Mouse (Mus musculus) stomach, postnatal 0 days (tissue): ENCODE data around the gene Zfp536. TPM values are rescaled to one million over a fixed set of nuclear protein-coding genes. Genes with fewer than 3 reads are reported as not detected.

Experiments used
- ATAC-seq: fragments of 200-750 bp; cut with Nextera tagmentation; 2 replicates; pipeline ENCODE4 v1.8.0; 2017; ENCODE audit not compliant: low FRiP score, low TSS enrichment
- DNase-seq: peaks from one replicate; pipeline ENCODE4 v3.0.0-alpha.2; 2016; ENCODE audit warnings: low spot score
- H3K27ac ChIP-seq: fragments of 300-500 bp; sonication (generic); replicated peaks from 2 replicates; pipeline ENCODE4 v1.5.1; 2014; ENCODE audit warnings: mild to moderate bottlenecking, control low read depth
- H3K27me3 ChIP-seq: fragments of 300-500 bp; sonication (generic); 2 replicates; pipeline ENCODE4 v1.6.1; 2014; ENCODE audit warnings: low read length; ENCODE audit not compliant: control insufficient read depth, insufficient read depth
- H3K36me3 ChIP-seq: fragments of 300-500 bp; sonication (generic); 2 replicates; pipeline ENCODE4 v1.6.1; 2014; ENCODE audit warnings: low read length, mixed read lengths; ENCODE audit not compliant: control insufficient read depth, insufficient read depth
- H3K4me1 ChIP-seq: fragments of 300-500 bp; sonication (generic); replicated peaks from 2 replicates; pipeline ENCODE4 v1.6.1; 2014; ENCODE audit warnings: antibody characterized with exemption; ENCODE audit not compliant: control insufficient read depth, insufficient read depth
- H3K4me2 ChIP-seq: fragments of 300-500 bp; sonication (generic); replicated peaks from 2 replicates; pipeline ENCODE4 v1.6.1; 2014; ENCODE audit warnings: low read depth, mild to moderate bottlenecking, control low read depth, moderate library complexity
- H3K4me3 ChIP-seq: fragments of 300-500 bp; sonication (generic); 2 replicates; pipeline ENCODE4 v1.5.1; 2014; ENCODE audit warnings: low read depth, low read length, control low read depth
- H3K9ac ChIP-seq: fragments of 300-500 bp; sonication (generic); 2 replicates; pipeline ENCODE4 v1.6.1; 2014; ENCODE audit warnings: mild to moderate bottlenecking, low read length, control low read depth, mixed read lengths
- H3K9me3 ChIP-seq: fragments of 300-500 bp; sonication (generic); 2 replicates; pipeline ENCODE4 v1.6.1; 2016; ENCODE audit warnings: low read length; ENCODE audit not compliant: control insufficient read depth
- CTCF ChIP-seq: IDR thresholded peaks from 2 replicates; pipeline ENCODE4 v1.5.1; 2016; ENCODE audit warnings: antibody characterized with exemption, low read depth, mild to moderate bottlenecking, moderate library complexity
- EP300 ChIP-seq: optimal IDR thresholded peaks from 2 replicates; pipeline ENCODE3; 2016; ENCODE audit warnings: antibody characterized with exemption
- WGBS: fragments of 180-500 bp; shearing (Covaris S2); extraction: QIAGEN DNeasy Blood & Tissue Kit; methylation state at CpG from one replicate; pipeline ENCODE4 v1.1.7; 2014; 5-methylcytosine and 5-hydroxymethylcytosine counted together
- polyA plus RNA-seq: library from polyadenylated mRNA; unstranded; fragments of >200 nt; fragmentation: Nextera tagmentation; extraction: Ambion mirVana; gene quantifications from 2 replicates; pipeline ENCODE4 v1.2.1, GENCODE M21; 2015

The Zfp536 gene
- polyA plus RNA-seq, 1 experiment from 2014 or later: 4.3 TPM

GRCm38 (mm10) chr7:37572021-37572420 lies 201.4 kb downstream of the Zfp536 start:
- Histone ChIP-seq H3K36me3 (no peaks in the 10 kb centered on the region), H3K27ac (no peak overlapping the region), H3K4me1 (no peaks in the 10 kb centered on the region), H3K4me2 (no peak overlapping the region), H3K9ac (no peak overlapping the region), H3K27me3 (no peaks in the 10 kb centered on the region), H3K9me3 (no peaks in the 10 kb centered on the region), H3K4me3 (no peak overlapping the region)
- TF ChIP-seq EP300 (no peak), CTCF (no peak)
- ATAC-seq (no peak), DNase-seq (no peak)
- WGBS: 79% methylated on average over 7 of the region's 7 CpGs

GRCm38 (mm10) chr7:37568811-37569500 lies 204.5 kb downstream of the Zfp536 start:
- H3K27me3 ChIP-seq: no peaks in the 10 kb centered on the region
- H3K9ac ChIP-seq: no peak overlapping the region
- H3K9me3 ChIP-seq: no peaks in the 10 kb centered on the region
- no peaks in the 10 kb centered on the region for H3K4me1 ChIP-seq
- H3K4me2 ChIP-seq: no peak overlapping the region
- ATAC-seq (peak; percentile 65), DNase-seq (peak; percentile 39)
- H3K36me3 ChIP-seq: no peaks in the 10 kb centered on the region
- 74% methylated on average over 31 of the region's 31 CpGs for WGBS
- TF ChIP-seq CTCF (no peak), EP300 (no peak)
- no peak overlapping the region for H3K4me3 ChIP-seq
- no peak overlapping the region for H3K27ac ChIP-seq

- Histone ChIP-seq H3K9me3 (no peaks in the 10 kb centered on the region), H3K4me3 (no peak overlapping the region), H3K4me2 (no peak overlapping the region), H3K27me3 (no peaks in the 10 kb centered on the region), H3K36me3 (no peaks in the 10 kb centered on the region), H3K27ac (no peak overlapping the region), H3K9ac (no peak overlapping the region), H3K4me1 (no peaks in the 10 kb centered on the region)
- DNase-seq (no peak), ATAC-seq (no peak)
- TF ChIP-seq CTCF: no peak
- TF ChIP-seq EP300: no peak
- 79% methylated on average over 14 of the region's 14 CpGs for WGBS
Observed at GRCm38 (mm10) chr7:37568041-37568440, 205.4 kb downstream of the Zfp536 start.

- TF ChIP-seq EP300 (no peak), CTCF (no peak)
- Histone ChIP-seq H3K9me3 (no peaks in the 10 kb centered on the region), H3K36me3 (no peaks in the 10 kb centered on the region), H3K4me1 (no peaks in the 10 kb centered on the region), H3K9ac (no peak overlapping the region), H3K4me3 (no peak overlapping the region), H3K4me2 (peak overlapping the region; percentile 15; the same call in 1 of the 2 replicates), H3K27me3 (no peaks in the 10 kb centered on the region), H3K27ac (peak overlapping the region; percentile 53; the same call in 1 of the 2 replicates)
- DNase-seq (no peak), ATAC-seq (no peak)
- WGBS: 17% methylated on average over 9 of the region's 9 CpGs
Observed at GRCm38 (mm10) chr7:37566019-37566418, 207.4 kb downstream of the Zfp536 start.

GRCm38 (mm10) chr7:37565371-37565770 lies 208.1 kb downstream of the Zfp536 start:
- no peaks in the 10 kb centered on the region for H3K9me3 ChIP-seq
- no peak for TF ChIP-seq CTCF
- TF ChIP-seq EP300: no peak
- H3K4me1 ChIP-seq: no peaks in the 10 kb centered on the region
- ATAC-seq (no peak), DNase-seq (no peak)
- no peak overlapping the region for H3K9ac ChIP-seq
- H3K27ac ChIP-seq: peak overlapping the region; percentile 53; the same call in 1 of the 2 replicates
- no peak overlapping the region for H3K4me3 ChIP-seq
- no peak overlapping the region for H3K4me2 ChIP-seq
- H3K36me3 ChIP-seq: no peaks in the 10 kb centered on the region
- no peaks in the 10 kb centered on the region for H3K27me3 ChIP-seq
- WGBS: 73% methylated on average over 8 of the region's 8 CpGs

- no peak for ATAC-seq
- Histone ChIP-seq H3K9me3 (no peaks in the 10 kb centered on the region), H3K4me3 (no peak overlapping the region), H3K27ac (no peak overlapping the region; the same call in 1 of the 2 replicates), H3K36me3 (no peaks in the 10 kb centered on the region), H3K27me3 (no peaks in the 10 kb centered on the region), H3K4me1 (no peaks in the 10 kb centered on the region), H3K4me2 (peak overlapping the region; percentile 12), H3K9ac (no peak overlapping the region)
- no peak for DNase-seq
- TF ChIP-seq CTCF (no peak), EP300 (no peak)
- WGBS: 33% methylated on average over 10 of the region's 10 CpGs
Observed at GRCm38 (mm10) chr7:37564644-37565043, 208.8 kb downstream of the Zfp536 start.
